Mouse (Mus musculus) forebrain, embryonic 13.5 days (tissue): ENCODE measurements around the gene Antxr2. TPM values are rescaled to one million over a fixed set of nuclear protein-coding genes. Genes with fewer than 3 reads are reported as not detected.

Experiments used
- ATAC-seq: fragments of 200-750 bp; cut with Nextera tagmentation; 2 replicates; pipeline ENCODE4 v1.8.0; 2017
- H3K27ac ChIP-seq: fragments of 300-500 bp; sonication (generic); 2 replicates; pipeline ENCODE4 v1.5.1; 2015; ENCODE audit warnings: inconsistent platforms, mild to moderate bottlenecking, moderate library complexity
- H3K27me3 ChIP-seq: fragments of 300-500 bp; sonication (generic); 2 replicates; pipeline ENCODE4 v1.6.1; 2015; ENCODE audit warnings: mild to moderate bottlenecking, inconsistent platforms
- H3K36me3 ChIP-seq: fragments of 300-500 bp; sonication (generic); 2 replicates; pipeline ENCODE4 v1.6.1; 2015; ENCODE audit warnings: mild to moderate bottlenecking, inconsistent platforms; ENCODE audit not compliant: poor library complexity, severe bottlenecking
- H3K4me1 ChIP-seq: fragments of 300-500 bp; sonication (generic); 2 replicates; pipeline ENCODE4 v1.6.1; 2015; ENCODE audit warnings: inconsistent platforms
- H3K4me2 ChIP-seq: fragments of 300-500 bp; sonication (generic); 2 replicates; pipeline ENCODE4 v1.6.1; 2015; ENCODE audit warnings: inconsistent platforms, mild to moderate bottlenecking, moderate library complexity
- H3K4me3 ChIP-seq: fragments of 300-500 bp; sonication (generic); 2 replicates; pipeline ENCODE4 v1.5.1; 2015; ENCODE audit warnings: mild to moderate bottlenecking, inconsistent platforms
- H3K9ac ChIP-seq: fragments of 300-500 bp; sonication (generic); 2 replicates; pipeline ENCODE4 v1.6.1; 2015; ENCODE audit warnings: mild to moderate bottlenecking, inconsistent platforms
- H3K9me3 ChIP-seq: fragments of 300-500 bp; sonication (generic); replicated peaks from 2 replicates; pipeline ENCODE4 v1.6.1; 2016; ENCODE audit warnings: inconsistent platforms
- WGBS: fragments of 180-500 bp; shearing (Covaris S2); methylation state at CpG from one replicate; pipeline ENCODE4 v1.1.7; 2015; 5-methylcytosine and 5-hydroxymethylcytosine counted together
- polyA plus RNA-seq: library from polyadenylated mRNA; unstranded; fragments of >200 nt; fragmentation: Nextera tagmentation; extraction: Ambion mirVana; gene quantifications from 2 replicates; pipeline ENCODE4 v1.2.1, GENCODE M21; 2015

Antxr2 gene
- polyA plus RNA-seq, 1 experiment from 2014 or later, result 6.0 TPM

GRCm38 (mm10) chr5:97846503-97846902 is 184.3 kb downstream of the Antxr2 start:
- no peak overlapping the region for H3K4me3 ChIP-seq
- 88% methylated on average over 2 of the region's 2 CpGs for WGBS

GRCm38 (mm10) chr5:97842016-97842415 is 188.8 kb downstream of the Antxr2 start:
- H3K4me3 ChIP-seq, result no peak overlapping the region
- no peaks in the 10 kb centered on the region for H3K27me3 ChIP-seq
- H3K27ac ChIP-seq, result no peak overlapping the region
- no peak for ATAC-seq
- H3K4me2 ChIP-seq, result no peak overlapping the region
- H3K9ac ChIP-seq, result no peak overlapping the region
- no peaks in the 10 kb centered on the region for H3K4me1 ChIP-seq
- 75% methylated on average over 1 of the region's 1 CpGs for WGBS
- no peaks in the 10 kb centered on the region for H3K9me3 ChIP-seq
- H3K36me3 ChIP-seq, result no peaks in the 10 kb centered on the region

More at GRCm38 (mm10) chr5:97846503-97846902, 184.3 kb downstream of the Antxr2 start:
- Histone ChIP-seq H3K27me3 (no peaks in the 10 kb centered on the region), H3K36me3 (no peaks in the 10 kb centered on the region), H3K4me1 (no peaks in the 10 kb centered on the region), H3K9ac (no peak overlapping the region), H3K27ac (no peak overlapping the region), H3K4me2 (no peak overlapping the region), H3K9me3 (no peaks in the 10 kb centered on the region)
- no peak for ATAC-seq

GRCm38 (mm10) chr5:97839924-97840279 is 190.9 kb downstream of the Antxr2 start:
- Histone ChIP-seq H3K4me1 (no peaks in the 10 kb centered on the region), H3K9me3 (no peaks in the 10 kb centered on the region), H3K27me3 (no peaks in the 10 kb centered on the region), H3K27ac (no peak overlapping the region), H3K36me3 (no peaks in the 10 kb centered on the region), H3K9ac (no peak overlapping the region), H3K4me3 (no peak overlapping the region), H3K4me2 (no peak overlapping the region)
- no peak for ATAC-seq

- Histone ChIP-seq H3K36me3 (no peaks in the 10 kb centered on the region), H3K4me2 (no peak overlapping the region), H3K27ac (no peak overlapping the region), H3K9ac (no peak overlapping the region), H3K4me1 (no peaks in the 10 kb centered on the region), H3K4me3 (no peak overlapping the region), H3K9me3 (no peaks in the 10 kb centered on the region), H3K27me3 (no peaks in the 10 kb centered on the region)
- ATAC-seq, result no peak
- 69% methylated on average over 3 of the region's 3 CpGs for WGBS
Measured at GRCm38 (mm10) chr5:97839271-97839923, 191.4 kb downstream of the Antxr2 start.

- no peak for ATAC-seq
- WGBS, result 89% methylated on average over 2 of the region's 2 CpGs
- H3K4me2 ChIP-seq, result no peak overlapping the region
- H3K27me3 ChIP-seq, result no peaks in the 10 kb centered on the region
- no peaks in the 10 kb centered on the region for H3K4me1 ChIP-seq
- H3K4me3 ChIP-seq, result no peak overlapping the region
- H3K36me3 ChIP-seq, result no peaks in the 10 kb centered on the region
- no peaks in the 10 kb centered on the region for H3K9me3 ChIP-seq
- no peak overlapping the region for H3K9ac ChIP-seq
- no peak overlapping the region for H3K27ac ChIP-seq
Measured at GRCm38 (mm10) chr5:97837333-97837732, 193.5 kb downstream of the Antxr2 start.

- Histone ChIP-seq H3K4me2 (no peak overlapping the region), H3K9ac (no peak overlapping the region), H3K27me3 (no peaks in the 10 kb centered on the region), H3K27ac (no peak overlapping the region), H3K4me3 (no peak overlapping the region), H3K36me3 (no peaks in the 10 kb centered on the region), H3K9me3 (no peaks in the 10 kb centered on the region), H3K4me1 (no peaks in the 10 kb centered on the region)
- no peak for ATAC-seq
- WGBS, result 74% methylated on average over 2 of the region's 2 CpGs
Measured at GRCm38 (mm10) chr5:97835418-97835817, 195.4 kb downstream of the Antxr2 start.

- H3K9me3 ChIP-seq, result no peaks in the 10 kb centered on the region
- no peak overlapping the region for H3K9ac ChIP-seq
- no peak overlapping the region for H3K4me2 ChIP-seq
- no peak for ATAC-seq
- H3K27me3 ChIP-seq, result no peaks in the 10 kb centered on the region
- no peak overlapping the region for H3K27ac ChIP-seq
- no peaks in the 10 kb centered on the region for H3K36me3 ChIP-seq
- 57% methylated on average over 1 of the region's 1 CpGs for WGBS
- H3K4me1 ChIP-seq, result no peaks in the 10 kb centered on the region
- H3K4me3 ChIP-seq, result no peak overlapping the region
Measured at GRCm38 (mm10) chr5:97834770-97835169, 196.1 kb downstream of the Antxr2 start.

Other genes with a start within 250 kb of the Antxr2 start
- 2.7 and 4.2 TPM in 2 replicates for gene Prdm8, start 136.2 kb upstream of the Antxr2 start, polyA plus RNA-seq
- gene Fgf5, start 223.1 kb upstream of the Antxr2 start, polyA plus RNA-seq, result 0.57 and 0.74 TPM in 2 replicates